Mouse (Mus musculus): Measurements from ENCODE around the gene Milr1.
"Not testable (repeated sequence)": the region's sequence is repeated elsewhere in the genome, so short reads cannot be mapped to it uniquely, and the experiment has no call there.

GRCm38 (mm10) chr11:106724916-106725235 is 26.1 kb upstream of the Milr1 start:
- not testable (repeated sequence) for TF ChIP-seq CTCF, POLR2A (IDR thresholded peaks at IDR 0.05; ENCODE audit: insufficient read depth, low read depth, low read length)

All from olfactory bulb, adult 2 months (tissue).